Mouse (Mus musculus): Measurements from ENCODE around the gene Nox1.
"Not testable (repeated sequence)": the region's sequence is repeated elsewhere in the genome, so short reads cannot be mapped to it uniquely, and the experiment has no call there.

Nox1 gene

GRCm38 (mm10) chrX:134221856-134222255 is at the start of gene Nox1:
TSS of gene Nox1 (minus strand) at chrX:134221956.
- DNase-seq = no peak

- DNase-seq = no peak
Measured at GRCm38 (mm10) chrX:134262129-134262528, 40.4 kb upstream of the Nox1 start.

GRCm38 (mm10) chrX:134261191-134261590 is 39.4 kb upstream of the Nox1 start:
- no peak for DNase-seq

GRCm38 (mm10) chrX:134248202-134248601 is 26.4 kb upstream of the Nox1 start:
- peak; percentile 11 for DNase-seq

GRCm38 (mm10) chrX:134245946-134246345 is 24.2 kb upstream of the Nox1 start:
- no peak for DNase-seq

- DNase-seq = no peak
Measured at GRCm38 (mm10) chrX:134238266-134238665, 16.5 kb upstream of the Nox1 start.

GRCm38 (mm10) chrX:134233048-134233447 is 11.3 kb upstream of the Nox1 start:
- DNase-seq = no peak

GRCm38 (mm10) chrX:134220618-134221017 is 1.1 kb downstream of the Nox1 start:
- no peak for DNase-seq

- no peak for DNase-seq
Measured at GRCm38 (mm10) chrX:134218161-134218560, 3.6 kb downstream of the Nox1 start.

- no peak for DNase-seq
Measured at GRCm38 (mm10) chrX:134211151-134211642, 10.6 kb downstream of the Nox1 start.

- DNase-seq = no peak
Measured at GRCm38 (mm10) chrX:134208491-134208890, 13.3 kb downstream of the Nox1 start.

GRCm38 (mm10) chrX:134187201-134187600 is 34.6 kb downstream of the Nox1 start, which contains the start of gene Arl13a:
TSS of gene Arl13a (plus strand) at chrX:134187501.
- DNase-seq = not testable (repeated sequence)

GRCm38 (mm10) chrX:134174699-134175098 is 47.1 kb downstream of the Nox1 start:
- no peak for DNase-seq

- no peak for DNase-seq
Measured at GRCm38 (mm10) chrX:134170584-134170983, 51.2 kb downstream of the Nox1 start.

- no peak for DNase-seq
Measured at GRCm38 (mm10) chrX:134163484-134163883, 58.3 kb downstream of the Nox1 start.

- DNase-seq = no peak
Measured at GRCm38 (mm10) chrX:134162826-134163225, 58.9 kb downstream of the Nox1 start.

- DNase-seq = no peak
Measured at GRCm38 (mm10) chrX:134162043-134162720, 59.6 kb downstream of the Nox1 start, which contains the start of gene Xkrx. TSS of gene Xkrx (minus strand) at chrX:134162076.

GRCm38 (mm10) chrX:134160442-134160841 is 61.3 kb downstream of the Nox1 start:
- no peak for DNase-seq

- no peak for DNase-seq
Measured at GRCm38 (mm10) chrX:134158151-134158550, 63.6 kb downstream of the Nox1 start.

GRCm38 (mm10) chrX:134141986-134142385 is 79.8 kb downstream of the Nox1 start:
- no peak for DNase-seq

GRCm38 (mm10) chrX:134141551-134141950 is 80.2 kb downstream of the Nox1 start:
- DNase-seq = no peak

GRCm38 (mm10) chrX:134140024-134140423 is 81.7 kb downstream of the Nox1 start:
- DNase-seq = no peak

GRCm38 (mm10) chrX:134133821-134134220 is 87.9 kb downstream of the Nox1 start:
- no peak for DNase-seq

- DNase-seq = peak; percentile 4
Measured at GRCm38 (mm10) chrX:134132295-134132694, 89.5 kb downstream of the Nox1 start.

GRCm38 (mm10) chrX:134128549-134128948 is 93.2 kb downstream of the Nox1 start:
- no peak for DNase-seq
